16 mouse cellular contexts compared by ENCODE assay signal in genomic region chr8:108951560-108951959, GRCm38 (mm10).
"Had no signal": no experiment of that assay in that cellular context is flagged by ENCODE, and none has a peak within 500 bp of the region (broad histone marks: within the 10 kb centered on the region; RNA-seq: fewer than 3 reads in every experiment).

No protein-coding gene starts in this region.

- H3K4me3 ChIP-seq: neural tube, embryonic 13.5 days; neural tube, embryonic 15.5 days; stomach, embryonic 15.5 days had no signal

- H3K9ac ChIP-seq: neural tube, embryonic 13.5 days; neural tube, embryonic 15.5 days; stomach, embryonic 15.5 days had no signal

- H3K4me1 ChIP-seq: neural tube, embryonic 13.5 days; neural tube, embryonic 15.5 days; stomach, embryonic 15.5 days had no signal

- H3K27me3 ChIP-seq: neural tube, embryonic 13.5 days; neural tube, embryonic 15.5 days; stomach, embryonic 15.5 days had no signal

- H3K27ac ChIP-seq: neural tube, embryonic 13.5 days; neural tube, embryonic 15.5 days; stomach, embryonic 15.5 days; stomach, postnatal 0 days had no signal

- DNase-seq: retina, postnatal 1 day; right cerebral cortex, adult 18-20 months; right cerebral cortex, postnatal 14 days; right cerebral cortex, postnatal 25 days; right cerebral cortex, postnatal 4 days; spleen, adult 18-20 months; thymus, adult 18-20 months; thymus, adult 2 months; thymus, postnatal 14 days; thymus, postnatal 25 days; thymus, postnatal 36 days; thymus, postnatal 4 days had no signal

- H3K4me2 ChIP-seq: neural tube, embryonic 13.5 days; neural tube, embryonic 15.5 days; stomach, embryonic 15.5 days had no signal
